Mouse (Mus musculus): ENCODE data around the gene 5730596B20Rik. TPM values are rescaled to one million over a fixed set of nuclear protein-coding genes. Genes with fewer than 3 reads are reported as not detected.

Gene 5730596B20Rik
- total RNA-seq, 1 experiment from 2014 or later, result 0.55 TPM

- no peak for DNase-seq
These were observed 48.6 kb downstream of the 5730596B20Rik start for GRCm38 (mm10) chr6:52225612-52226568.

GRCm38 (mm10) chr6:52226569-52227257 lies 49.4 kb downstream of the 5730596B20Rik start:
- DNase-seq, result peak; percentile 20

- DNase-seq, result no peak
These were observed 50.3 kb downstream of the 5730596B20Rik start for GRCm38 (mm10) chr6:52227470-52228222.

- DNase-seq, result no peak
These were observed 51.5 kb downstream of the 5730596B20Rik start for GRCm38 (mm10) chr6:52228475-52229465.

GRCm38 (mm10) chr6:52229558-52230416 lies 52.5 kb downstream of the 5730596B20Rik start:
- DNase-seq, result no peak

Small RNAs within 50 kb of the gene (microRNA-seq; reads per million reads assigned to microRNA genes)
- 269 to 316 reads per million in 2 experiments for gene Mir196b

Other genes with a start within 250 kb of the 5730596B20Rik start
- gene Skap2, start 164.9 kb upstream of the 5730596B20Rik start, total RNA-seq (2021), result 40.9 and 48.2 TPM in 2 replicates
- gene Hoxa1, start 19.2 kb upstream of the 5730596B20Rik start, total RNA-seq (2021), result 0.76 TPM in 1 of 2 replicates, not detected in the other
- gene Hoxa2, start 12.7 kb upstream of the 5730596B20Rik start, total RNA-seq (2021), result 2.5 and 2.8 TPM in 2 replicates
- 3.7 and 3.8 TPM in 2 replicates for gene Hoxa4, start 14.3 kb downstream of the 5730596B20Rik start, total RNA-seq (2021)
- 12.8 and 15.0 TPM in 2 replicates for gene Hoxa5, start 27.1 kb downstream of the 5730596B20Rik start, total RNA-seq (2021)
- 3.1 and 5.6 TPM in 2 replicates for gene Hoxa6, start 31.2 kb downstream of the 5730596B20Rik start, total RNA-seq (2021)
- gene Hoxa3, start 35.8 kb downstream of the 5730596B20Rik start, total RNA-seq (2021), result 6.3 and 6.9 TPM in 2 replicates
- gene Gm28308, start 35.8 kb downstream of the 5730596B20Rik start, total RNA-seq (2021), result 0.88 and 4.9 TPM in 2 replicates
- gene Hoxa7, start 44.4 kb downstream of the 5730596B20Rik start, total RNA-seq (2021), result 12.9 and 18.3 TPM in 2 replicates
- gene Hoxa9, start 53.6 kb downstream of the 5730596B20Rik start, total RNA-seq (2021), result 0.61 and 1.5 TPM in 2 replicates
- 0.62 TPM in 1 of 2 replicates, not detected in the other for gene Hoxa10, start 63.4 kb downstream of the 5730596B20Rik start, total RNA-seq (2021)
- gene Hoxa11, start 68.3 kb downstream of the 5730596B20Rik start, total RNA-seq (2021), result not detected in 2 replicates
- not detected in 2 replicates for gene Hoxa13, start 83.4 kb downstream of the 5730596B20Rik start, total RNA-seq (2021)
- not detected in 2 replicates for gene Evx1, start 136.0 kb downstream of the 5730596B20Rik start, total RNA-seq (2021)